Comparison of ENCODE assay signal across 21 mouse cellular contexts in the genomic region with DNA sequence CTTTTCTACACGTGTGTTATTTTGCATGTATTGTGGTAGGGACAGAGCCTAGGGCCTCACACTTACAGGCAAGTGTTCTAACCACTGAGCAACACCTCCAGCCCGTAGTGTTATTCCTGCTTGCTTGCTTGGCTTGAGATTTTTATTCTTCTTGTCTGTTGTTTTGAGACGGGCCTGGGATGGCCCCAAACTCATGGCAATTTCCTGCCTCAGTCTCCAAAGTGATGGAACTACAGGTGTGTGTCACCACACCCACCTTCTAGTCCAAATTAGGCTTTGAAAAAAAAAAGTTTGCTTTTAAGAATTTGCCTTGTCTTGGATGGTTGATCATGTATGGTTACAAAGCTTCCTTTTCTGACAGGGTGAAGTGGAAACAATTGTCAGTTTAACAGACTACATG. TPM values are rescaled to one million over a fixed set of nuclear protein-coding genes. Genes with fewer than 3 reads are reported as not detected.
DNase-seq lines count a peak whose midpoint lies in the region; ATAC-seq and TF ChIP-seq lines count a peak whose summit lies in the region.
"Had no signal": no experiment of that assay in that cellular context is flagged by ENCODE, and none has a peak within 500 bp of the region (broad histone marks: within the 10 kb centered on the region; RNA-seq: fewer than 3 reads in every experiment).

No protein-coding gene starts in this region.

- peak overlapping the region; percentile 96 for H3K27ac ChIP-seq in gastrocnemius, adult 2 months
- H3K27ac ChIP-seq in spleen, adult 2 months (ENCODE audit: insufficient read depth, low read length): peak overlapping the region; percentile 98
- H3K27ac ChIP-seq: forebrain, embryonic 13.5 days; hindbrain, postnatal 0 days; intestine, embryonic 15.5 days; limb, embryonic 10.5 days; limb, embryonic 15.5 days had no signal

- no peaks in the 10 kb centered on the region for H3K27me3 ChIP-seq in spleen, adult 2 months (ENCODE audit: control insufficient read depth, insufficient read depth, low read length)
- H3K27me3 ChIP-seq: forebrain, embryonic 13.5 days; intestine, embryonic 15.5 days; limb, embryonic 15.5 days had no signal

- WGBS in spleen, adult 2 months: 38% methylated on average over 3 of the region's 3 CpGs

- H3K4me1 ChIP-seq in spleen, adult 2 months (ENCODE audit: control insufficient read depth, insufficient read depth, insufficient read length): peaks cover 74% of the 10 kb centered on the region

- no peak for TF ChIP-seq CTCF in gastrocnemius, adult 2 months (IDR thresholded peaks at IDR 0.05)
- no peak for TF ChIP-seq CTCF in spleen, adult 2 months (IDR thresholded peaks at IDR 0.05; ENCODE audit: extremely low read depth, insufficient read depth, insufficient read length, insufficient replicate concordance)

- no peak for TF ChIP-seq POLR2A in spleen, adult 2 months (IDR thresholded peaks at IDR 0.05; ENCODE audit: low read depth, low read length)

- intact Hi-C loops in gastrocnemius, adult 2 months (cut with DNase I): no loop called here

- no peak for DNase-seq in gastrocnemius, adult 2 months
- no peak for DNase-seq in gastrocnemius, postnatal 25 days
- DNase-seq in kidney, postnatal 10 days: peak; percentile 4
- DNase-seq in kidney, postnatal 36 days: no peak
- DNase-seq in spleen, adult 2 months (ENCODE audit: low read depth in 1 of 2, low spot score in 2 of 2): peak; percentile 66 to 78
- DNase-seq in spleen, postnatal 4 days (ENCODE audit: low spot score in 2 of 2): no peak
- DNase-seq in layer of hippocampus, adult 9-11 months: no peak
- DNase-seq: adrenal gland, postnatal 25 days; cerebellum, adult 8-10 months; kidney, adult 2 months; lung, postnatal 14 days; midbrain, embryonic 14.5 days; retina, postnatal 1 day; right cerebral cortex, postnatal 14 days; thymus, postnatal 14 days had no signal

- peak; percentile 40 for ATAC-seq in neutrophil, adult 5-6 weeks (ENCODE audit: extremely low read depth, insufficient number of reproducible peaks, low FRiP score, poor library complexity, severe bottlenecking)
- ATAC-seq: forebrain, embryonic 13.5 days; hindbrain, postnatal 0 days; intestine, embryonic 15.5 days had no signal

- peaks cover 13% of the 10 kb centered on the region for H3K36me3 ChIP-seq in spleen, adult 2 months (ENCODE audit: control insufficient read depth, insufficient read depth, low read length)
- H3K36me3 ChIP-seq: intestine, embryonic 15.5 days had no signal

- no peak overlapping the region for H3K4me3 ChIP-seq in gastrocnemius, adult 2 months
- H3K4me3 ChIP-seq in spleen, adult 2 months (ENCODE audit: extremely low read depth, insufficient read depth, insufficient read length): no peak overlapping the region
- H3K4me3 ChIP-seq: forebrain, embryonic 13.5 days; intestine, embryonic 15.5 days; limb, embryonic 10.5 days; limb, embryonic 15.5 days had no signal

RNA-seq across cellular contexts. Expression of a gene that starts 19.5 kb away (rescaled TPM):
- 10 to 100 TPM; 55.1 to 58.5 TPM for total RNA-seq in gastrocnemius, adult 2 months (2021)
- 10 to 100 TPM; 33.9 to 46.8 TPM for total RNA-seq in gastrocnemius, postnatal 25 days (2021)
- 36.0 and 43.0 TPM in 2 replicates for polyA plus RNA-seq in spleen, adult 2 months (2012; rRNA removed)
- 110 and 118 TPM in 2 replicates for total RNA-seq in neutrophil, adult 5-6 weeks (2017)

Comparison
In these comparisons a context has a peak if more than half of its experiments do, and no peak if none do; other contexts are left out.
1. DNase-seq: peak in kidney, postnatal 10 days (single experiment) and spleen, adult 2 months (2 of 2); none in gastrocnemius, adult 2 months (single experiment), gastrocnemius, postnatal 25 days (single experiment), kidney, postnatal 36 days (0 of 2), spleen, postnatal 4 days (0 of 2) and layer of hippocampus, adult 9-11 months (single experiment).